Comparison of ENCODE assay signal across 13 mouse cellular contexts in the genomic region with DNA sequence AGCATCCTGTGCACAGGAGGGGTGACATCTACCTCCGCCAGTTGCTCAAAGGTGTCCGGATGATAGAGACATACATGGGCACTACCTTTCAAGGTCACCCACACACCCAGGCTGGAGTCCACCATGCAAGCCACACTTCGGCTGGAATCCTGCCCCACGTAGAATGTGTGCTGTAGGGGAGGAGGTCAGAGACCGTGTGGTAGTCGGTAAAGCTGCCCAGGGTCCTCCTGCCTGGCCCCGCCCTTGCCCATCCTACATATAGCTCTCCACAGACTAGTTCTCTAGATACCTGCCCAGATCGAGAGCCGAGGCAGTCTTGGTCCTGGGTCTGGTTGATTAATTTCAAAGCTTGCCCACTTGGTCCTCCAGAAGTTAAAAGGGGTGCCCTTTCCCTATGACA. TPM values are rescaled to one million over a fixed set of nuclear protein-coding genes. Genes with fewer than 3 reads are reported as not detected.
"Had no signal": no experiment of that assay in that cellular context is flagged by ENCODE, and none has a peak within 500 bp of the region (broad histone marks: within the 10 kb centered on the region; RNA-seq: fewer than 3 reads in every experiment).

No protein-coding gene starts in this region.

- H3K9ac ChIP-seq: liver, embryonic 13.5 days; liver, postnatal 0 days; midbrain, embryonic 15.5 days; neural tube, embryonic 12.5 days had no signal

- H3K4me3 ChIP-seq: liver, embryonic 13.5 days; megakaryocyte, embryonic 14.5 days; midbrain, embryonic 15.5 days; neural tube, embryonic 12.5 days had no signal

- H3K27ac ChIP-seq: midbrain, embryonic 15.5 days; neural tube, embryonic 12.5 days had no signal

- H3K4me1 ChIP-seq: midbrain, embryonic 15.5 days had no signal

- H3K4me2 ChIP-seq: liver, embryonic 13.5 days; midbrain, embryonic 11.5 days; midbrain, embryonic 15.5 days; neural tube, embryonic 12.5 days had no signal

- H3K9me3 ChIP-seq: liver, embryonic 13.5 days; megakaryocyte, embryonic 14.5 days; midbrain, embryonic 15.5 days; neural tube, embryonic 12.5 days had no signal

- H3K27me3 ChIP-seq: liver, embryonic 13.5 days; midbrain, embryonic 15.5 days; neural tube, embryonic 12.5 days had no signal

- ATAC-seq: liver, postnatal 0 days; midbrain, embryonic 15.5 days had no signal

- DNase-seq: kidney, adult 8-10 months; kidney, postnatal 14 days; left cerebral cortex, postnatal 4 days; liver, embryonic 13.5 days; liver, postnatal 0 days; lung, postnatal 14 days; thymus, adult 2 months; thymus, postnatal 25 days had no signal

RNA-seq across cellular contexts. Expression of a gene that starts 55.1 kb away (rescaled TPM):
- total RNA-seq: neutrophil, adult 5-6 weeks had no signal
